1 mouse cellular context compared by ENCODE assay signal in the genomic region with DNA sequence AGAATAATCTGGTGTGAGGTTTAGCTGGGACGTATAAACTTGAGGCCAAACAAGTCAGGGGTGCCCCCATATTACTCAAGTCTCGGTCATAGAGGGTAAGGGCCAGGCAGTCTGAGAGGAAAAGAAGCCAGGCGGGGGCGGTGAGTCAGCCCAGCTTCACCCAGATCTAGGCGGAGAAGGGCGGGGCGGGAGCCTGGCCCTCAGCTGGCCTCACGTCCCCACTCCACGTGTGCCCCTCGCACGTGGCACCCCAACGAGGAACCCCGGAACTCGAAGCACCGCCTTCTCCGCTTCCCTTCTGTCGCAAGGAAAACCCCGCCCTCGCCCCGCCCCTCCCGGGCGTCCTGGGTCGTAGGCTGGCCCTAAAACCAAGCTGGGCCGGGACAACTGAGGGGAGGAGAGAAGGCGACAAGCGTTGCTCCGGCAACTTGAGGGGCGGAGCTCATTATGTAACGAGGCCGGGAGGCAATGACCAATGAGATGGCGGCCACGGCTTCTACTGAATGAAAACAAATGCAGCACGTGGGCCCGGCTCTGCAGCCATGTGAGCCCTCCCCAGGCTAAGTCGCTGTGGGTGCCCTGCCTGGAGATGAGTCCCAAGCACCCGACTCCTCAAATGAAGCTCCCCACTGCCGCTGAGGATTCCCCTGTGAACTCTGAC.
TF ChIP-seq lines count a peak whose summit lies in the region.

No protein-coding gene starts in this region.

TF ChIP-seq in MEL, 35 proteins besides CTCF, POLR2A, EP300 and RAD21:
- TF ChIP-seq ZKSCAN1 (IDR thresholded peaks at IDR 0.05; ENCODE audit: low read depth, low read length) (no peak), SIN3A (IDR thresholded peaks at IDR 0.05; ENCODE audit: low read length) (peak; percentile 100), ZNF384 (IDR thresholded peaks at IDR 0.05; ENCODE audit: low read depth, low read length) (no peak), SMC3 (IDR thresholded peaks at IDR 0.05; ENCODE audit: low read depth, low read length) (no peak), NELFE (IDR thresholded peaks at IDR 0.05; ENCODE audit: low read depth, low read length) (no peak), CHD1 (IDR thresholded peaks at IDR 0.05; ENCODE audit: low read depth, low read length) (no peak), MAZ (IDR thresholded peaks at IDR 0.05; ENCODE audit: low read depth, low read length) (peak; percentile 80; the same call in 1 of the 2 replicates), TAL1 (IDR thresholded peaks at IDR 0.05; ENCODE audit: low read length) (no peak), HCFC1 (IDR thresholded peaks at IDR 0.05; ENCODE audit: low read depth, low read length) (peak; percentile 63), MYC (IDR thresholded peaks at IDR 0.05; ENCODE audit: low read depth, low read length) (peak; percentile 100), E2F4 (IDR thresholded peaks at IDR 0.05; ENCODE audit: borderline replicate concordance, low read depth, low read length) (no peak), MEF2A (IDR thresholded peaks at IDR 0.05; ENCODE audit: extremely low read depth, insufficient replicate concordance, low read depth, low read length, poor library complexity, severe bottlenecking) (no peak), POLR2AphosphoS2 (IDR thresholded peaks at IDR 0.05; ENCODE audit: low read length) (no peak), POLR2AphosphoS5 (IDR thresholded peaks at IDR 0.05; ENCODE audit: borderline replicate concordance, low read depth, low read length) (no peak), JUND (IDR thresholded peaks at IDR 0.05; ENCODE audit: low read depth, low read length) (no peak), NRF1 (IDR thresholded peaks at IDR 0.05; ENCODE audit: insufficient read depth, low read depth, low read length, poor library complexity, severe bottlenecking) (no peak), USF1 (IDR thresholded peaks at IDR 0.05; ENCODE audit: low read depth, low read length) (peak; percentile 87), MAX (IDR thresholded peaks at IDR 0.05; ENCODE audit: low read length) (peak; percentile 99), TBP (IDR thresholded peaks at IDR 0.05; ENCODE audit: low read depth, low read length) (peak; percentile 61; the same call in 1 of the 2 replicates), ZMIZ1 (IDR thresholded peaks at IDR 0.05; ENCODE audit: low read depth, low read length) (no peak), ETS1 (IDR thresholded peaks at IDR 0.05; ENCODE audit: low read depth, low read length) (peak; percentile 90), GATA1 (IDR thresholded peaks at IDR 0.05; ENCODE audit: low read depth, low read length) (no peak), CHD2 (IDR thresholded peaks at IDR 0.05; ENCODE audit: low read length) (no peak), GABPA (IDR thresholded peaks at IDR 0.05; ENCODE audit: low read depth, low read length) (no peak), MYB (IDR thresholded peaks at IDR 0.05; ENCODE audit: low read depth, low read length) (no peak), TCF12 (IDR thresholded peaks at IDR 0.05; ENCODE audit: low read depth, low read length) (peak; percentile 20; the same call in 1 of the 2 replicates), MAFK (IDR thresholded peaks at IDR 0.05; ENCODE audit: borderline replicate concordance, low read depth, low read length) (no peak), USF2 (IDR thresholded peaks at IDR 0.05; ENCODE audit: borderline replicate concordance in 1 of 2, insufficient read depth in 1 of 2, low read depth in 1 of 2, low read length in 2 of 2) (peak in 1 of 2 experiments; percentile 43; a peak in 1 of 4 replicates), RCOR1 (IDR thresholded peaks at IDR 0.05; ENCODE audit: low read depth, low read length) (no peak), UBTF (IDR thresholded peaks at IDR 0.05; ENCODE audit: borderline replicate concordance, insufficient read depth, low read depth, low read length) (no peak), ELF1 (IDR thresholded peaks at IDR 0.05; ENCODE audit: low read depth, low read length) (peak; percentile 89), BHLHE40 (IDR thresholded peaks at IDR 0.05; ENCODE audit: borderline replicate concordance, low read depth, low read length) (peak; percentile 92), MXI1 (IDR thresholded peaks at IDR 0.05; ENCODE audit: low read depth, low read length) (peak; percentile 100), KAT2A (conservative IDR thresholded peaks at IDR 0.05; ENCODE audit: low read depth, low read length) (no peak), ZC3H11A (IDR thresholded peaks at IDR 0.05; ENCODE audit: low read depth, low read length) (no peak)
